Mouse (Mus musculus) neural tube, embryonic 11.5 days (tissue): ENCODE results near the gene Cdh6. TPM values are rescaled to one million over a fixed set of nuclear protein-coding genes. Genes with fewer than 3 reads are reported as not detected.

ENCODE experiments used
- ATAC-seq: fragments of 200-750 bp; cut with Nextera tagmentation; 2 replicates; pipeline ENCODE4 v1.8.0; 2017; ENCODE audit warnings: moderate number of reproducible peaks, mild to moderate bottlenecking, moderate TSS enrichment, moderate library complexity; ENCODE audit not compliant: insufficient read depth, low FRiP score, low TSS enrichment
- DNase-seq: peaks from one replicate; pipeline ENCODE4 v3.0.0-alpha.2; 2015; ENCODE audit warnings: low spot score
- H3K27ac ChIP-seq: fragments of 300-500 bp; sonication (generic); 2 replicates; pipeline ENCODE4 v1.5.1; 2014; ENCODE audit warnings: low read depth, mild to moderate bottlenecking, low read length
- H3K27me3 ChIP-seq: fragments of 300-500 bp; sonication (generic); 2 replicates; pipeline ENCODE4 v1.6.1; 2014; ENCODE audit warnings: mild to moderate bottlenecking, low read length, mixed read lengths; ENCODE audit not compliant: control insufficient read depth, insufficient read depth
- H3K36me3 ChIP-seq: fragments of 300-500 bp; sonication (generic); 2 replicates; pipeline ENCODE4 v1.6.1; 2014; ENCODE audit warnings: mild to moderate bottlenecking, low read length, moderate library complexity, mixed read lengths; ENCODE audit not compliant: control insufficient read depth, insufficient read depth
- H3K4me1 ChIP-seq: fragments of 300-500 bp; sonication (generic); 2 replicates; pipeline ENCODE4 v1.6.1; 2014; ENCODE audit warnings: low read length, mixed read lengths; ENCODE audit not compliant: control insufficient read depth, insufficient read depth
- H3K4me2 ChIP-seq: fragments of 300-500 bp; sonication (generic); 2 replicates; pipeline ENCODE4 v1.6.1; 2014; ENCODE audit warnings: low read depth, mild to moderate bottlenecking, moderate library complexity
- H3K4me3 ChIP-seq: fragments of 300-500 bp; sonication (generic); 2 replicates; pipeline ENCODE4 v1.5.1; 2014; ENCODE audit warnings: low read depth, low read length
- H3K9ac ChIP-seq: fragments of 300-500 bp; sonication (generic); 2 replicates; pipeline ENCODE4 v1.6.1; 2014; ENCODE audit warnings: mild to moderate bottlenecking, low read length
- H3K9me3 ChIP-seq: fragments of 300-500 bp; sonication (generic); 2 replicates; pipeline ENCODE4 v1.6.1; 2016; ENCODE audit warnings: low read length; ENCODE audit not compliant: control insufficient read depth
- WGBS: fragments of 180-500 bp; shearing (Covaris S2); extraction: QIAGEN DNeasy Blood & Tissue Kit; methylation state at CpG from one replicate; pipeline ENCODE4 v1.1.7; 2014; 5-methylcytosine and 5-hydroxymethylcytosine counted together
- polyA plus RNA-seq: library from polyadenylated mRNA; unstranded; fragments of >200 nt; fragmentation: Nextera tagmentation; extraction: Ambion mirVana; gene quantifications from 2 replicates; pipeline ENCODE4 v1.2.1, GENCODE M21; 2014

The Cdh6 gene
- polyA plus RNA-seq, 1 experiment from 2014 or later = 21.6 TPM

GRCm38 (mm10) chr15:13063633-13064032 lies 109.8 kb downstream of the Cdh6 start:
- WGBS = 92% methylated on average over 13 of the region's 13 CpGs
- no peak for DNase-seq
- Histone ChIP-seq H3K27me3 (no peaks in the 10 kb centered on the region), H3K36me3 (no peaks in the 10 kb centered on the region), H3K27ac (no peak overlapping the region), H3K4me3 (no peak overlapping the region), H3K9ac (no peak overlapping the region), H3K4me1 (no peaks in the 10 kb centered on the region), H3K9me3 (no peaks in the 10 kb centered on the region), H3K4me2 (no peak overlapping the region)
- no peak for ATAC-seq

- Histone ChIP-seq H3K4me1 (no peaks in the 10 kb centered on the region), H3K9me3 (no peaks in the 10 kb centered on the region), H3K27ac (no peak overlapping the region), H3K4me3 (no peak overlapping the region), H3K36me3 (no peaks in the 10 kb centered on the region), H3K4me2 (no peak overlapping the region), H3K27me3 (no peaks in the 10 kb centered on the region), H3K9ac (no peak overlapping the region)
- 86% methylated on average over 5 of the region's 5 CpGs for WGBS
- ATAC-seq (no peak), DNase-seq (no peak)
These were observed 115.7 kb downstream of the Cdh6 start for GRCm38 (mm10) chr15:13057728-13058127.

GRCm38 (mm10) chr15:13057302-13057701 lies 116.2 kb downstream of the Cdh6 start:
- H3K4me3 ChIP-seq = no peak overlapping the region
- H3K4me2 ChIP-seq = no peak overlapping the region
- H3K27ac ChIP-seq = no peak overlapping the region
- WGBS = 89% methylated on average over 10 of the region's 10 CpGs
- no peaks in the 10 kb centered on the region for H3K4me1 ChIP-seq
- DNase-seq = no peak
- no peaks in the 10 kb centered on the region for H3K36me3 ChIP-seq
- ATAC-seq = no peak
- H3K27me3 ChIP-seq = no peaks in the 10 kb centered on the region
- no peak overlapping the region for H3K9ac ChIP-seq
- no peaks in the 10 kb centered on the region for H3K9me3 ChIP-seq

GRCm38 (mm10) chr15:13047910-13048309 lies 125.6 kb downstream of the Cdh6 start:
- no peak overlapping the region for H3K4me3 ChIP-seq
- DNase-seq (no peak), ATAC-seq (no peak)
- no peak overlapping the region for H3K4me2 ChIP-seq
- no peaks in the 10 kb centered on the region for H3K9me3 ChIP-seq
- no peak overlapping the region for H3K27ac ChIP-seq
- WGBS = 88% methylated on average over 7 of the region's 7 CpGs
- H3K4me1 ChIP-seq = no peaks in the 10 kb centered on the region
- no peak overlapping the region for H3K9ac ChIP-seq
- H3K36me3 ChIP-seq = peaks cover 2% of the 10 kb centered on the region; the same call in 1 of the 2 replicates
- no peaks in the 10 kb centered on the region for H3K27me3 ChIP-seq

GRCm38 (mm10) chr15:13034436-13034835 lies 139.0 kb downstream of the Cdh6 start:
- H3K4me3 ChIP-seq = no peak overlapping the region
- WGBS = 62% methylated on average over 16 of the region's 16 CpGs
- ATAC-seq = no peak
- no peaks in the 10 kb centered on the region for H3K36me3 ChIP-seq
- no peaks in the 10 kb centered on the region for H3K9me3 ChIP-seq
- H3K4me1 ChIP-seq = no peaks in the 10 kb centered on the region
- H3K27me3 ChIP-seq = no peaks in the 10 kb centered on the region
- H3K27ac ChIP-seq = no peak overlapping the region
- H3K9ac ChIP-seq = no peak overlapping the region
- H3K4me2 ChIP-seq = no peak overlapping the region
- no peak for DNase-seq

GRCm38 (mm10) chr15:13030641-13031040 lies 142.8 kb downstream of the Cdh6 start:
- Histone ChIP-seq H3K36me3 (no peaks in the 10 kb centered on the region), H3K9ac (no peak overlapping the region), H3K4me2 (no peak overlapping the region), H3K27ac (no peak overlapping the region), H3K4me3 (no peak overlapping the region), H3K4me1 (no peaks in the 10 kb centered on the region), H3K27me3 (no peaks in the 10 kb centered on the region), H3K9me3 (no peaks in the 10 kb centered on the region)
- no peak for ATAC-seq
- DNase-seq = no peak
- WGBS = 88% methylated on average over 2 of the region's 2 CpGs

- Histone ChIP-seq H3K27me3 (no peaks in the 10 kb centered on the region), H3K9ac (no peak overlapping the region), H3K4me2 (no peak overlapping the region), H3K9me3 (no peaks in the 10 kb centered on the region), H3K4me3 (no peak overlapping the region), H3K36me3 (no peaks in the 10 kb centered on the region), H3K4me1 (no peaks in the 10 kb centered on the region), H3K27ac (no peak overlapping the region)
- 72% methylated on average over 5 of the region's 5 CpGs for WGBS
- no peak for ATAC-seq
- DNase-seq = no peak
These were observed 146.0 kb downstream of the Cdh6 start for GRCm38 (mm10) chr15:13027513-13027912.

- no peaks in the 10 kb centered on the region for H3K36me3 ChIP-seq
- 83% methylated on average over 2 of the region's 2 CpGs for WGBS
- H3K27me3 ChIP-seq = no peaks in the 10 kb centered on the region
- H3K9ac ChIP-seq = no peak overlapping the region
- no peak overlapping the region for H3K4me2 ChIP-seq
- H3K4me3 ChIP-seq = no peak overlapping the region
- H3K27ac ChIP-seq = no peak overlapping the region
- ATAC-seq (no peak), DNase-seq (no peak)
- H3K9me3 ChIP-seq = no peaks in the 10 kb centered on the region
- H3K4me1 ChIP-seq = no peaks in the 10 kb centered on the region
These were observed 156.6 kb downstream of the Cdh6 start for GRCm38 (mm10) chr15:13016756-13017357.

GRCm38 (mm10) chr15:13008803-13009202 lies 164.7 kb downstream of the Cdh6 start:
- H3K36me3 ChIP-seq = no peaks in the 10 kb centered on the region
- H3K9ac ChIP-seq = no peak overlapping the region
- no peaks in the 10 kb centered on the region for H3K4me1 ChIP-seq
- no peak overlapping the region for H3K27ac ChIP-seq
- no peak overlapping the region for H3K4me2 ChIP-seq
- no peak for DNase-seq
- 73% methylated on average over 4 of the region's 4 CpGs for WGBS
- no peaks in the 10 kb centered on the region for H3K27me3 ChIP-seq
- ATAC-seq = no peak
- no peak overlapping the region for H3K4me3 ChIP-seq
- H3K9me3 ChIP-seq = no peaks in the 10 kb centered on the region
